Mouse (Mus musculus) spleen, embryonic (tissue): ENCODE results near the gene Prelid3b.

Experiments
- CTCF ChIA-PET: fragments of 350-600 bp; sonication (Branson Sonifier 250); formaldehyde crosslinking; loops from one replicate; lab custom pipeline; 2022; lab: Charles Lee

The Prelid3b gene

DNA sequence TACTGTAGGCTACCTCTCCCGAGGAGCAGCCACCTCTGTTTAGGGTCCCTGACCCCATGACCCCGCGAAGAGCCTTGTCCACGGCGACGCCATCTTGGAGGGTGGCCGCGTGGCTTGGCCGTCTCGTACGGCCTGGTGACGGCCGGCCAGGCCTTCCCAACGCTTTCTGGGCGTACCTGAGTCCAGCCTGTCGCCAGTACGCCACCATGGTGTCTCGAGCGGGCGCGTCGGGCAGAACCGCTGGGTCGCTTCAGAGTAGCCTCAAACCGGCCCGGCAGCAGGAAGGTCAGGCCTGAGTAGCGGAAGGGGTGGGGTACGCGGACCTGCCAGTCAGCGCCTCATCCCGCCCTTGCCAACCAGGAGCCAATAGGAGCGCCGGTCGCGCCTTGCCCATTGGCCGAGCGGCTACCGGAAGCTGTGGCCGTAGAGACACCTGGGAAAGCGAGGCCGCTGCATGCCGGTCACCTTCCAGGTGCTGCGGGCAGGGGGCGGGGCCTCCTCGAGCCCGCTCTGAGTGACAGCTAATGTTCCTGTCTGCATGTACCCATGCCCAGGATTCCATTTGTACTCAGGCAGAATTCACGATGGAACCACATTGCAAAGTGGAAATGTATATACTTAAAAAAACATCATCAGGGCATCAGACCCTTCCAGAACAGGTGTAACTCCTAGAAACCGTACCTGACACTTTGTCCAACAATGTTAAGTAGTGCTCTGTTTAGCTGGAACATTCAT is 8.9 kb downstream of the Prelid3b start, which contains the start of gene Atp5e:
Atp5e (minus strand) TSS at position 317 of the 735 bp plus-strand sequence.
- CTCF ChIA-PET, result no interaction called here

DNA sequence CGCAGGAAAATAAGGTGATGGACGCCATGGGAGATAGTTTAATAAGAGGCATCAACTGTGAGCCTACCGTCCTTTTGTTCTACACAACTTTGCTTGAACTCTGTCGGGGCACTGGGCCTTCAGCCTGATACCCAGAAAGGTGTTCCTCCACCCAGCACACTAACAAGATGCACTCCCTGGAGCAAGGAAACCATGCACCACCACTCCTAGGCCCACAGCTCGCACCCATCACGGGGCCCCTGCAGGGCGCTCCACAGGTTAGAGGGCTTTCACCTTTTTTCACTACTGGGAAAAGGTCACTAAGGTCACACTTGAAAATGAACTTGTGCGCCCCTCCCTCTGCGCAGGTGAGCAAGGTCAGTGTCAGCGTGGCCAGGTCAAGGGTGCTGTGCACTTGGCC is 9.5 kb downstream of the Prelid3b start:
- CTCF ChIA-PET, result no interaction called here

DNA sequence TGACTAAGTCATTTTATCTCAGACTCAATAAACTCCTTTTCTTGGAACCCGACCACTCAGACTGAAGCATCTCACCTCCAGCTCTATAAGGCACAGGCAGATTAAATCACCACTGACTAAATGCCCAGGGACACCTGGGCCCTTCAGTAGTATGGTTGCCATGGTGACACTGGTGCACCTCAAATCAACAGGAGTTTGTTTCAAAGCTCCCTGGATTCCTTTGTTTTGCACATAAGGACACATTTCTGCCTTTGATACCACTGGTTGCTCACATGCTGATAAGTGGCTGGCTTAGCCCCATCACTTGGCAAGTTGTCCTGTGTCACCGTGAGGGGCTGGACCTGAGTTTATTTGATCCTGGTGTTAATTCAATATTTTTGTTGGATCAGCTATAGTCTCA is 13.5 kb downstream of the Prelid3b start:
- CTCF ChIA-PET, result no interaction called here

DNA sequence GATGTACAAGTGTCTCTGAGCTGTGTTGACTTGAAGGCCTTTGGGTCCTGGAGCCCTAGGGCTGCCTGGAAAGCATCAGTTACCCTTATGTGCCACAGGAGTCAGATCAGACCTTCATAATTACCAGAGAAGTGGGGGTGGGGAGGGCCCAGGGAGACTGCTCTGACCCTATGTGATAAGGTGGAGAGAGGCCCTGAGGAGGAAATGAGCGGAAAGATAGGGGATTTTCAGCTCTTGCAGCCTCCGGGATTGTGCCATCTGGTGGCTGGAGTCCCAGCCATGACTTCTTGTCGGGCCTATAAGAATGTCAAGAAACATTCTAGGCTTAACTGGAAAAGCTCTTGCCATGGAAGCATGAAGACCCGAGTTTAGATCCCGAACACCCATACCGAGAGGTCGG is 19.2 kb downstream of the Prelid3b start:
- CTCF ChIA-PET, result interaction anchor here (0.5 kb wide), 1 partner anchor 398 kb away, joined by 3 read pairs; no protein-coding TSS in a partner anchor

DNA sequence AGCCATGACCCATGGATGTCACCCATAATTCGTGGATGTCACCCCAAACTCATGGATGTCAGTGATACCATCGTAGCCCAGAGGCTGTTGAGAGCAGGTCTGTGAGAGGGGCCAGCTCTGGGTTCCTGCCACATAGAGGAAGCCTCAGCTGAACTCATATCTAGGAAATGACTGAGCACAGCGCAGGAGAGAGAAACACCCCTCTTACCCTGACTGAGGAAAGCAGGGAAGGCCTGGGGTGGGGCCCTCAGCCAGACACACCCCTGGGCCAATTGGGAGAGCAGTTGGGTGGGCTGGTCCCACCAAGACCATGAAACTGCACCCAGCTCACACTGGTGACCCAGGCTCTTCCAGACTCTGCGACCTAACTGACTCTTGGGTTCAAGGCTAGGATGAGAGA is 22.5 kb downstream of the Prelid3b start, which contains the start of gene Tubb1:
Tubb1 (plus strand) TSS at position 343 of the 400 bp plus-strand sequence.
- CTCF ChIA-PET, result no interaction called here

DNA sequence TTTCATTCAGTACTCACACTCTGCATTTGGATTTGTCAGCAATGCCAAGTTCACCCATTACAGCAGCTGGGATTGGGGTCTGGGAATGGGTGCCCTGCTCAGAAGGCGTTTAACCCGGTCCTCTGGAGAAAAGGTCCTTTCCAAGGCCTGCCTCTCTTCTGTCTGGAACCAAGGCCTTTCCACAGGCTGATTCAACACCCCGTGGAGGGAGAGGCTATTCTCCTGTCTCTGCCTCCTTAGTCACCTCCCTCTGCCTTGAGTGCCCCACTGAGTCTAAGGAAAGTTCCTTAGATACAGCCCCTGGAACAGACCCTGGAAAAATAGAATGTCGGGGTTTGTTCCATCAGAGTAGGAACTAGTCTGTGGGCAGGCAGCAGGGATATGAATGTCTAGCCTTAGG is 24.5 kb downstream of the Prelid3b start:
- CTCF ChIA-PET, result no interaction called here

DNA sequence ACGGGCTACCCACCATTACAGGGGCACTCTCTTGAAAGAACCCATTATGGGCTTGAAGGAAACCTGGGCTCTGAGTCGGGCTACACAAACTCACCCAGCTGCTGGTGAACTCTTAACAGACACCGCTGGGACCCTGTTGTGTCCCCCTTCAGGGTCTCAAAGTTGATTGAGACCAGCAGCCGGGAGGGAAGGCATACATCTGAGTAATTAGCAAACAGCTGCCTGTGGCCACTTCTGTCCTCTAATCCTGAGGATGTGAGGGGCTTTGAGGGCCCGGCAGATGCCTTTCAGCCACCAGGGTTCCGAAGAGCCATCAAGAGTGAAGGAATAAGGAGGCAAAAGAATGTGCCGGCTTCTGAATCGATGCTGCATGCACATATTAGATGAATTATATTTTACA is 26.0 kb downstream of the Prelid3b start:
- CTCF ChIA-PET, result no interaction called here

DNA sequence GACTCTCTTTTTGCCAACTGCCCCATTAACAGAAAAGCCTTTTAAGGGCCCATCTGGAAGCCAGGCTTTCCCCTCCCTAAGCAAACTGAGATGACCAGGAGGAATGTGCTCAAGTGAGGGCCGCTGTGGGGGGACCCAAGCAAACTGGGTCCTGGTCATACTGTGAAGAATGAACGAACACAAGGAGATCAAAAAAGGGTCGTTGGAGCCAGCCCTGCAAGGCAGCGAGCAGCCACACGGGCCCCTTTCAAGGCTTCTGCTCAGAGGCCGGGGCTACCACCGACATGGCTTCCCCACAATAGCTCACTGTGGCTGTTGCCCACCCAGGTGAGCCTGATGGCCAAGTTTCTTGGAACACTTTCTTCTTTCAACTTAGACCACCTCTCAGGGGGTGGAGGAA is 26.4 kb downstream of the Prelid3b start:
- CTCF ChIA-PET, result no interaction called here

DNA sequence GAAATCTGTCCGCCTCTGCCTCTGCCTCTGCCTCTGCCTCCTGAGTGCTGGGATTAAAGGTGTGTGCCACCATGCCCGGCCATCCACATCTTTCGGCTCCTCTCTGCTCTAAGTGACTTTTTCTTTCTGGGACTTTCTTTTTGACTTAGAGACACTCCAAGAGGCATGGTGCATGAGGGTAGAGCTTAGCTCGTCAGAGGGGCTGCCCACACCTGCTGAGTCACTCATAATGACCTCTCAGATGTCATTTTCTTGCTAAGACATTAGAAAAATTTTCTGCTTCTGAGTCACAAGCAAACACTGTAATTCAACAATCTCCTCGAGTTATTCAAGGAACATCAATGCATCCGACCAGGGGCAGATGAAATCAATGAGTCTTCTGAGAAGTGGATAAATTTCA is 27.9 kb downstream of the Prelid3b start:
- CTCF ChIA-PET, result interaction anchor here (0.6 to 0.8 kb wide), 3 partner anchors 51 to 375 kb away, joined by 11 to 19 read pairs (median 16); no protein-coding TSS in a partner anchor

DNA sequence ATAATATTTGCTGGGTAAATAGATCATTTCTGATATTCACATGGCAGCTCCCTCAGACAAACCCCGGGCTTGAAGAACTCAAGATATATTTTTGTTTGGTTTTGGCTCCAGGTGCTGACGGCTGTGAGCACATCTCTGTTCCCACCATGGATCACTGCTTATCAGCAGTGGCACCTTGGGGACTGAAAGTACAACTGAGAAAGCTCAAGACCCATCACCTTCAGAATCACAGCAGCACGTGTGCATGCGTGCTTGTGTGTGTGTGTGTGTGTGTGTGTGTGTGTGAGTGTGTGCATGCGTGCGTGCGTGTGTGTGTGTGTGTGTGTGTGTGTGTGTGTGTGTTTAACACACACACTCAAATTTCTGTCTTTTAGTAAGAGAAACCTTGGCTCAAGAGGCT is 28.5 kb downstream of the Prelid3b start:
- CTCF ChIA-PET, result interaction anchor here (0.8 kb wide), 1 partner anchor 376 kb away, joined by 11 read pairs; no protein-coding TSS in a partner anchor

DNA sequence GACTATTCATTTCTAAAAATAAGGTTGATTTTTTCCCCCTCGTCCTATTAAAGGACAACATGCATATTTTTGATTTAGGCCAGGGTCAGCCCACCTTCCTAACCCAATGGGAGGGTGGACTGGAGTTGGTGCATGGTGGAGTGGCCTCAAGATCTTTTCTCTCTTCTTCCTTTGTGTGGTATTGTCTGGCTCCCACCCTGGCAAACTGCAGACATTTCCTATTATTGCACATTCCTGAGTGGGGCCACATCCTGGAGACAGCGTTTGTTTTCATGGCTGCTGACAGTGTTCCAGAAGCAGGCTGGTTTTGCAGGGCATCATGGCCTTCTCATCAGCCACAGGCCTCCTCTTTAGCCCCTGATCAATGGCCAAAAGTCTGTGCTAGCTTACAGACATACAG is 29.8 kb downstream of the Prelid3b start:
- CTCF ChIA-PET, result no interaction called here

DNA sequence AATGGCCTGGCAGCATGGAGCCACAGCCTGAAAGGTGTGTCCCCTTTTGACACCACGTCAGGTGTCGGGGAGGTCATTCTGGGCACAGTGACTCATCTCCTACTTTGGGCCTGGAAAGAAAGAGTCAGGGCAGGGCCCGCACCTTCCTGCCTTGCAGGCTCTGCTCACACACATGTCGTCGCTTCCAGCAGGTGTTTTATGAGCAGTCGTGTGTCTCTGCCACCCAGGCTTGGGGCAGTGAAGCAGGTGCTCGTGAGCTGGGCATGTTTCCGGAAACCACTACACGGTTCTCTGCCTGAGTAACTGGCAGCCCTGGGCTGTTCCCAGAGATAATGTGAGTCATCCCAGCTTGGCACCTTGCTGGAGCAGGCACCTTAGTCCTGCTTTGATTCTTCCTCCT is 30.4 kb downstream of the Prelid3b start:
- CTCF ChIA-PET, result no interaction called here

DNA sequence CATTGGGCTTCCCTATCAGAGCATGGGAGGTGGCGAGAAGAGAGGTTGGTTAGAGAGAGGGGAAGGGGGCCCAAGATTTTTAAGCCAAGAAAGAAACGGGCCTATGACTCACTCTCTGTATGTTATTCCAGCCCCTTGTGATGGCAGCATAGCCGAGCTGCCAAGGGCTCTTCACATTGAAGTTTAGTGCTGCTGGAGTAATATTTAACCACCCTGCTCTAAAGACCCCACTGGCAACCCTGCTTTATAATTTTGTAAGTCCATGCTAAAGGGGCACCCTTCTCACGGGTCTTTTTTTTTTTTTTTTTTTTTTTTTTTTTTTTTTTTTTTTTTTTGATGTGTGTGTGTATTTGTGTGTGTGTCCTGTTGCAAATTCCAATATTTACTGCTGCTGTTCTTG is 31.0 kb downstream of the Prelid3b start:
- CTCF ChIA-PET, result no interaction called here

DNA sequence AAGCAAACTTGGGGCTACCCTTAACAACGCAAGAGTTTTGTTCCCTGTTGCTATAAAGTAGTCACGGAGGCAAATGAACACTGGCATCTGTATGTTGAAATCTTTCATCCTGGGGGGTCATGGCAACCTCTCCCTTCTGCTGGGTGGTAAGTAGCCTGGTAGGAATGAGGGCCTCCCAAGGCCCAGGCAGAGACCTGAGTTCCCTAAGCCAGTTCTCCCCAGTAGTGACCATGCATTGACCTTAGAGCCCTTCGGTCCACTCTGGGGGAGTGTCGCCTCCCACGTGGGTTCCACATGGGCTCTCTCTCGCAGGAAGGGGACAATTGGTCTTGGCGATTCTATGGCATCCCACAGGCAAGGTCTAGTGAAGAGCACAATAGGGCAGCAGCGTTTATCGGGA is 32.9 kb downstream of the Prelid3b start:
- CTCF ChIA-PET, result interaction anchor here (0.7 kb wide), 1 partner anchor 60 kb away, joined by 5 read pairs; no protein-coding TSS in a partner anchor

DNA sequence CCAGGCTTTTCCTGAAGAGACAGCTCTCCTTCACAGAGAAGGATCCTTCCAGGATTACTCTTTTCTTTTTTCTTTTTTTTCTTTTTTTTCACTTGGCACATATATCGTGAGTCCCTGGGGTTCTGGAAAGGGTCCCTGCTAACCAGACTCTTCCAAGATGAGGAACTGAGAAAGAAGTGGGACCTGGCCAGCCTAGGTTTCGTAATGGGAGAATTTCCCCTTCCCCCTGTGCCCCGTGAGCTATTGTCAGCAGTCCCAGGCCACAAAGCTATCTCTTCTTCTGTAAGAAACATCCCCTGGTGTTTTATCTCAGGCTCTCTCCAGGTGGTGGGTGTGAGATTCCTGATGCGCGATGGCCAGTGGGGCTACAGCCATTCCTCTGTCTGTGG is 33.4 kb downstream of the Prelid3b start:
- CTCF ChIA-PET, result no interaction called here

DNA sequence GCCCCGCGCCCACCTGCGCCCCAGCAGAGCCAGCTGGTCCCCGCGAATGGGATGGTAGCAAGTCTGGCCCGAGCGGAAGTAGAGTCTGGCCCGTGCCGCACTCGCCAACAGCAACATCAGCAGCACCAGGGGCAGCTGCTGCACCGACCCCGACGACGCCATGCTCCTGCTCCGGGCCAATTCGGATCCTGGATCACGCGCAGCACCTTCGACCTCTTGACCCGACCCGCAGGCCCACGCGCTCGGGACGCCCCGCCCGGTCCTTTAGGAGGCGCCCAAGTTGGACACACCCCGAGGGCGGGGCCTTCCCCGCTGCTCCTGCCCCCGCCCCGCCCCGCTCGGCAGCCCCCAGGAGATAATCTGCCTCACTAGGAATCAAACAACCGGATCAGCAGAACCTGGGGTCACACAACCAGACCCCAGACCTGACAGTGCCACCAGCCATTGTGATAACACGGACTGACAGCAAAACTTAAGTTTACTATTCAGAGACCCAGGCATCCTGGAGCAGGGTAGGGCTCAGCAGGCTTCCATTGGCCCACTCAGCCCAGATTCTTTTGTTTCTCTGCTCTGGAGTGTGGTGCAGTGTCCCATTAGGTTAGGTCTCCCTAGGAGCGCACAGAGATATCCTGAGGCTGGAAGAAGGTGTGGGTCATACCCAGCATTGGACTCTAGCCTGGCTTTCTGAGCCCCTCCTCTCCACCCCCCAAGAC is 34.0 kb downstream of the Prelid3b start, which contains the start of gene Ctsz:
Ctsz (minus strand) TSS at position 303 of the 713 bp plus-strand sequence.
- CTCF ChIA-PET, result no interaction called here

DNA sequence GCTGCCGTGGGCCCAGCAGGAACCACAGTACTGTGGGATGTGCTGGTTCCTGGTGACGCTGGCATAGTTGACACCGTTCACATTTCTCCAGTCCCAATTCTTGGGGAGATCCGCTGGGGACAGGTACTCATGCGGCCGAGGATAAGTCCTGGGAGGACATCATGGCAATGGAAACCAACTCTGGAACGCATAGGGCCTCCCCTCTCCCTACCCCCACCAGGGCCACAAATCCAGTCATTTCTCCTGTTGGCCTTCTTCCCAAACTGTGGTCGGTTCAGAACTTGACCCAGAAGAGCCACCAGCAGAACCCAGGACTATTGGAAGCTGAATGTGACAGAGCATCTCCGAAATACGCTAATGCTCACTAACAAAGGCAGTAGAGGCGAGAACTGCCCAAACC is 34.7 kb downstream of the Prelid3b start:
- CTCF ChIA-PET, result no interaction called here

DNA sequence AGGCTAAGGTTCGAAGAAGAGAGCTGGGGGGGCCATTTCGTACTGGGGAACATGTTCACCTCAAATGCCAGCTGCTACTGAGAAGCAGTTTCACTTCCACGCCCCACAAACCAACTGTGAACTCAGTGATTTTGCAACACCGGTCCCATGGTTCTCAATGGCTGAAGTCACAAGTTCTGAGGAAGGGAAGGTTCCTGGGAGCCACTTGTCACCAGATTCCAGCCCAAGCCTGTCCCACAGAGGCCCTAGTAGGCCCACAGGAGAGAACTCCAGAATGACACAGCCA is 35.2 kb downstream of the Prelid3b start:
- CTCF ChIA-PET, result interaction anchor here (0.6 kb wide), 1 partner anchor 108 kb away, joined by 3 read pairs; no protein-coding TSS in a partner anchor

DNA sequence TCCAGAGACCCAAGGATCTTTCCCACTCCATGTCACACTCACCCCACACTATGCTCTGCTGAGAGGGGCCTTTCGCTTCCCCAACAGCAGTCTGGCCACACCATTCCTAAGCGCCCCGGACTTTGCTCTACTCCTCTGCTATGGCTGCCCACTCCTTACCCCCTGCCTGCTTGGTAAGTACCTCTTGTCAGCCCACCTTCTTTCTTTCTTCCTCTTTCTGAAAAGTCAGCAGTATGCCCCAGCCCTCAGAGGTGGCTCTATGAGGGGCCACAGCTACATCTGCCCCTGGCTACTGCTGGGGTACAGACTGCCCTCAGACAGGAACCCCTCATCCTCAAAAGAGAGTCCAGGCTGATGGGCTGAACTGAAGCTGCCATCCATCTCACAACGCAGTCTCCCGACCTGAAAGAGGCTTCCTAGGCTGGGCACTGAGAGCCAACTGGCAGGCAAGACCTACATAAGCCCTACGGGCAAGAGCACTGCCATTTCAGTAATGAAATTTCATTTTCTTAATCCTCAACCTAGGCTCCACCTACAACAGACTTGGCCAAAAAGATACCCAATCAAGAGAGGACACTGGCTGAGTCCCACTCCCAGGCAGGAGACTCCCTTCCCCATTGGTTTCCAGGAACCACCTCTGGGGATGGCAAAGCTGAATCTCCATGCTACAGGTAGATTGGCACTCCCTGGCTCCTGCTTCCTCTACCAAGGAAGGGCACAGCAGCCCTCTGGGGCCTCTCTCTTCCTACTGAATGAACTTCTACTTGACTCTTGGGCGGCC is 35.8 kb downstream of the Prelid3b start:
- CTCF ChIA-PET, result interaction anchor here (0.6 kb wide), 1 partner anchor 108 kb away, joined by 3 read pairs; no protein-coding TSS in a partner anchor

DNA sequence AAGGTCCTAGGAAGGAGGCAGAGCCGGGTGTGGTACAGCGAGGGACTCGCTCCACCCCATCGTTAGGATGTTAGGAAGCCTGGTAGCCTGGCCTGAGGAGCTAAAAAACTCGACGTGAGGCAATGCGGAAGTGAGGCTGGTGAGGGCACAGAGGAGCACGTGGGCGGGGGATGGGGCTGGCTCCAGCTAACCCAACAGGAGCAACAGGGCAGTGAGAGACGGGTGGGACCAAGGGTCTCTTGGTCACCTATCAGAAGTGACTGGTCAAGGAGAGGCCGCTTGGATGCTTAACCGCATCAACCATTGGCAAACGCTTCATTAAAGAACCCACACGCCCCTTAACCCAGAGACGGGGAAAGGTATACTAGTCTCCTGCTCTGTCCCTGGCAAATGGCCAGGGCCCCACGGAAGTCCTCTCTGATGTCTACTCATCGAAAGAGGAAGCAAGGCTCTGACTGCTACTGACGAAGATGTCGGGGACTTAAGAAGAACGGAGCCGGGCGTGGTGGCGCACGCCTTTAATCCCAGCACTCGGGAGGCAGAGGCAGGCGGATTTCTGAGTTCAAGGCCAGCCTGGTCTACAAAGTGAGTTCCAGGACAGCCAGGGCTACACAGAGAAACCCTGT is 36.7 kb downstream of the Prelid3b start:
- CTCF ChIA-PET, result no interaction called here

DNA sequence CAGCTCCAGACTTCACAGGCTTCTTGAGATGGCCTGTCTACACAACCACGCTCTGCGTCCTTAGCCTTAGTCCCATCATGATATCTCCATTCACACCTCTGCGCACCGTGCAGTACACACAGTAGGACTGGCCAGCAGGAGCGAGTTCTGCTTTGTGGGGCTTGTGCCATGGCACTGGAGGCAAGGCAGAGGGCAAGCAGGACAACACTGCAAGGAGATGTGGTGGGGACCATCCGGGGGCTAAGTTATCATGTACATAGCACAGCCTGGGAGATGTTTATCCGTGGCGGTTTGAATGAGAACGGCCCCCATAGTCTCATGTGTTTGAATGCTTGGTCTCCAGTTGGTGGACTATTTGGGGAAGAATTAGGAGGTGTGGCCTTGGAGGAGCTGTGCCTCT is 37.9 kb downstream of the Prelid3b start:
- CTCF ChIA-PET, result no interaction called here
